Mouse (Mus musculus) stomach, postnatal 0 days (tissue): ENCODE results near the gene 4933415A04Rik. TPM values are rescaled to one million over a fixed set of nuclear protein-coding genes. Genes with fewer than 3 reads are reported as not detected.

ENCODE experiments used
- ATAC-seq: fragments of 200-750 bp; cut with Nextera tagmentation; 2 replicates; pipeline ENCODE4 v1.8.0; 2017; ENCODE audit not compliant: low FRiP score, low TSS enrichment
- DNase-seq: peaks from one replicate; pipeline ENCODE4 v3.0.0-alpha.2; 2016; ENCODE audit warnings: low spot score
- H3K27ac ChIP-seq: fragments of 300-500 bp; sonication (generic); replicated peaks from 2 replicates; pipeline ENCODE4 v1.5.1; 2014; ENCODE audit warnings: mild to moderate bottlenecking, control low read depth
- H3K27me3 ChIP-seq: fragments of 300-500 bp; sonication (generic); 2 replicates; pipeline ENCODE4 v1.6.1; 2014; ENCODE audit warnings: low read length; ENCODE audit not compliant: control insufficient read depth, insufficient read depth
- H3K36me3 ChIP-seq: fragments of 300-500 bp; sonication (generic); 2 replicates; pipeline ENCODE4 v1.6.1; 2014; ENCODE audit warnings: low read length, mixed read lengths; ENCODE audit not compliant: control insufficient read depth, insufficient read depth
- H3K4me1 ChIP-seq: fragments of 300-500 bp; sonication (generic); replicated peaks from 2 replicates; pipeline ENCODE4 v1.6.1; 2014; ENCODE audit warnings: antibody characterized with exemption; ENCODE audit not compliant: control insufficient read depth, insufficient read depth
- H3K4me2 ChIP-seq: fragments of 300-500 bp; sonication (generic); replicated peaks from 2 replicates; pipeline ENCODE4 v1.6.1; 2014; ENCODE audit warnings: low read depth, mild to moderate bottlenecking, control low read depth, moderate library complexity
- H3K4me3 ChIP-seq: fragments of 300-500 bp; sonication (generic); 2 replicates; pipeline ENCODE4 v1.5.1; 2014; ENCODE audit warnings: low read depth, low read length, control low read depth
- H3K9ac ChIP-seq: fragments of 300-500 bp; sonication (generic); 2 replicates; pipeline ENCODE4 v1.6.1; 2014; ENCODE audit warnings: mild to moderate bottlenecking, low read length, control low read depth, mixed read lengths
- H3K9me3 ChIP-seq: fragments of 300-500 bp; sonication (generic); 2 replicates; pipeline ENCODE4 v1.6.1; 2016; ENCODE audit warnings: low read length; ENCODE audit not compliant: control insufficient read depth
- CTCF ChIP-seq: IDR thresholded peaks from 2 replicates; pipeline ENCODE4 v1.5.1; 2016; ENCODE audit warnings: antibody characterized with exemption, low read depth, mild to moderate bottlenecking, moderate library complexity
- EP300 ChIP-seq: optimal IDR thresholded peaks from 2 replicates; pipeline ENCODE3; 2016; ENCODE audit warnings: antibody characterized with exemption
- WGBS: fragments of 180-500 bp; shearing (Covaris S2); extraction: QIAGEN DNeasy Blood & Tissue Kit; methylation state at CpG from one replicate; pipeline ENCODE4 v1.1.7; 2014; 5-methylcytosine and 5-hydroxymethylcytosine counted together
- polyA plus RNA-seq: library from polyadenylated mRNA; unstranded; fragments of >200 nt; fragmentation: Nextera tagmentation; extraction: Ambion mirVana; gene quantifications from 2 replicates; pipeline ENCODE4 v1.2.1, GENCODE M21; 2015

Gene 4933415A04Rik
- polyA plus RNA-seq, 1 experiment from 2014 or later, result 2.4 TPM

GRCm38 (mm10) chr11:43566696-43567095 lies 20.1 kb upstream of the 4933415A04Rik start:
- TF ChIP-seq CTCF (no peak), EP300 (no peak)
- Histone ChIP-seq H3K4me2 (no peak overlapping the region), H3K36me3 (no peaks in the 10 kb centered on the region; the same call in 1 of the 2 replicates), H3K27me3 (no peaks in the 10 kb centered on the region), H3K4me1 (no peaks in the 10 kb centered on the region), H3K27ac (no peak overlapping the region), H3K4me3 (no peak overlapping the region), H3K9me3 (no peaks in the 10 kb centered on the region), H3K9ac (no peak overlapping the region)
- no peak for ATAC-seq
- no peak for DNase-seq
- 51% methylated on average over 5 of the region's 5 CpGs for WGBS

GRCm38 (mm10) chr11:43568263-43568662 lies 18.6 kb upstream of the 4933415A04Rik start:
- Histone ChIP-seq H3K9ac (no peak overlapping the region), H3K4me3 (no peak overlapping the region), H3K27ac (no peak overlapping the region), H3K4me1 (no peaks in the 10 kb centered on the region), H3K4me2 (no peak overlapping the region), H3K36me3 (no peaks in the 10 kb centered on the region; the same call in 1 of the 2 replicates), H3K27me3 (no peaks in the 10 kb centered on the region), H3K9me3 (no peaks in the 10 kb centered on the region)
- DNase-seq (peak; percentile 41), ATAC-seq (no peak)
- WGBS, result 63% methylated on average over 5 of the region's 5 CpGs
- TF ChIP-seq CTCF (peak; percentile 78), EP300 (no peak)

- H3K4me2 ChIP-seq, result no peak overlapping the region
- no peaks in the 10 kb centered on the region for H3K27me3 ChIP-seq
- no peaks in the 10 kb centered on the region for H3K9me3 ChIP-seq
- TF ChIP-seq CTCF, result no peak
- TF ChIP-seq EP300, result no peak
- no peak for DNase-seq
- no peaks in the 10 kb centered on the region for H3K4me1 ChIP-seq
- H3K36me3 ChIP-seq, result no peaks in the 10 kb centered on the region; the same call in 1 of the 2 replicates
- ATAC-seq, result no peak
- H3K27ac ChIP-seq, result peak overlapping the region; percentile 63
- WGBS, result 83% methylated on average over 5 of the region's 5 CpGs
- no peak overlapping the region for H3K9ac ChIP-seq
- no peak overlapping the region for H3K4me3 ChIP-seq
These were observed 17.7 kb upstream of the 4933415A04Rik start for GRCm38 (mm10) chr11:43569188-43569587.

GRCm38 (mm10) chr11:43569595-43569994 lies 17.2 kb upstream of the 4933415A04Rik start:
- Histone ChIP-seq H3K4me1 (no peaks in the 10 kb centered on the region), H3K27ac (peak overlapping the region; percentile 63), H3K9ac (no peak overlapping the region), H3K4me3 (no peak overlapping the region), H3K36me3 (no peaks in the 10 kb centered on the region; the same call in 1 of the 2 replicates), H3K9me3 (no peaks in the 10 kb centered on the region), H3K27me3 (no peaks in the 10 kb centered on the region), H3K4me2 (no peak overlapping the region)
- TF ChIP-seq EP300 (no peak), CTCF (no peak)
- DNase-seq (peak; percentile 30), ATAC-seq (peak; percentile 66)
- WGBS, result 57% methylated on average over 11 of the region's 11 CpGs

GRCm38 (mm10) chr11:43575061-43575375 lies 11.8 kb upstream of the 4933415A04Rik start:
- Histone ChIP-seq H3K4me2 (no peak overlapping the region), H3K4me3 (no peak overlapping the region), H3K27ac (no peak overlapping the region), H3K27me3 (no peaks in the 10 kb centered on the region), H3K36me3 (no peaks in the 10 kb centered on the region; the same call in 1 of the 2 replicates), H3K9me3 (no peaks in the 10 kb centered on the region), H3K4me1 (0 out of 2 replicates have a peak, but pooled peaks cover 3% of the 10 kb centered on the region), H3K9ac (no peak overlapping the region)
- 21% methylated on average over 3 of the region's 3 CpGs for WGBS
- TF ChIP-seq CTCF (no peak), EP300 (no peak)
- DNase-seq, result no peak
- ATAC-seq, result no peak

- 20% methylated on average over 9 of the region's 9 CpGs for WGBS
- no peaks in the 10 kb centered on the region for H3K27me3 ChIP-seq
- no peak overlapping the region for H3K9ac ChIP-seq
- no peak overlapping the region for H3K4me2 ChIP-seq
- peak overlapping the region; percentile 20; the same call in 1 of the 2 replicates for H3K27ac ChIP-seq
- 0 out of 2 replicates have a peak, but pooled peaks cover 3% of the 10 kb centered on the region for H3K4me1 ChIP-seq
- H3K4me3 ChIP-seq, result no peak overlapping the region
- H3K9me3 ChIP-seq, result no peaks in the 10 kb centered on the region
- ATAC-seq (no peak), DNase-seq (no peak)
- H3K36me3 ChIP-seq, result no peaks in the 10 kb centered on the region
- no peak for TF ChIP-seq EP300
- no peak for TF ChIP-seq CTCF
These were observed 11.3 kb upstream of the 4933415A04Rik start for GRCm38 (mm10) chr11:43575376-43576151.
